Mouse (Mus musculus) heart, embryonic 10.5 days (tissue): ENCODE measurements at regions not wholly inside any gene's neighbourhood (a gene's known extent, or its start where the extent isn't known, plus 50 kb on each side); places are given as distances from the start of the nearest gene placed in this dataset.
A peak's percentile ranks its signal among the peaks of the same experiment; 100 is the strongest.

Source experiments
- DNase-seq: peaks from one replicate; pipeline ENCODE4 v3.0.0-alpha.2; 2017; ENCODE audit warnings: low spot score
- H3K27ac ChIP-seq: fragments of 300-500 bp; sonication (generic); 2 replicates; pipeline ENCODE4 v1.5.1; 2016; ENCODE audit warnings: mild to moderate bottlenecking
- H3K27me3 ChIP-seq: fragments of 300-500 bp; sonication (generic); 2 replicates; pipeline ENCODE4 v1.6.1; 2016; ENCODE audit warnings: mild to moderate bottlenecking; ENCODE audit not compliant: poor library complexity, insufficient read depth, severe bottlenecking
- H3K36me3 ChIP-seq: fragments of 300-500 bp; sonication (generic); 2 replicates; pipeline ENCODE4 v1.6.1; 2016; ENCODE audit warnings: mild to moderate bottlenecking, moderate library complexity
- H3K4me1 ChIP-seq: fragments of 300-500 bp; sonication (generic); 2 replicates; pipeline ENCODE4 v1.6.1; 2016; ENCODE audit warnings: mild to moderate bottlenecking
- H3K4me3 ChIP-seq: fragments of 300-500 bp; sonication (generic); 2 replicates; pipeline ENCODE4 v1.5.1; 2016; ENCODE audit warnings: mild to moderate bottlenecking, moderate library complexity
- H3K9me3 ChIP-seq: fragments of 300-500 bp; sonication (generic); 2 replicates; pipeline ENCODE4 v1.6.1; 2016; ENCODE audit warnings: mild to moderate bottlenecking, moderate library complexity
- WGBS: fragments of 180-500 bp; shearing (Covaris S2); methylation state at CpG from one replicate; pipeline ENCODE4 v1.1.7; 2016; 5-methylcytosine and 5-hydroxymethylcytosine counted together

- no peaks in the 10 kb centered on the region for H3K36me3 ChIP-seq
- no peak overlapping the region for H3K27ac ChIP-seq
- WGBS = 55% methylated on average over 8 of the region's 8 CpGs
- no peak overlapping the region for H3K4me3 ChIP-seq
- H3K9me3 ChIP-seq = no peaks in the 10 kb centered on the region
- no peak for DNase-seq
- peaks cover 18% of the 10 kb centered on the region for H3K4me1 ChIP-seq
- H3K27me3 ChIP-seq = peaks cover 1% of the 10 kb centered on the region; the same call in 1 of the 2 replicates
Measured at GRCm38 (mm10) chr12:13083337-13084054, 141.8 kb upstream of the Mycn start.

GRCm38 (mm10) chr12:13080791-13081190, 139.1 kb upstream of the Mycn start:
- 70% methylated on average over 5 of the region's 5 CpGs for WGBS
- no peaks in the 10 kb centered on the region for H3K36me3 ChIP-seq
- no peaks in the 10 kb centered on the region for H3K9me3 ChIP-seq
- H3K27ac ChIP-seq = no peak overlapping the region
- H3K4me3 ChIP-seq = no peak overlapping the region
- H3K27me3 ChIP-seq = no peaks in the 10 kb centered on the region
- no peak for DNase-seq
- H3K4me1 ChIP-seq = peaks cover 32% of the 10 kb centered on the region

- peaks cover 31% of the 10 kb centered on the region for H3K4me1 ChIP-seq
- no peak overlapping the region for H3K4me3 ChIP-seq
- H3K36me3 ChIP-seq = no peaks in the 10 kb centered on the region
- no peak for DNase-seq
- 85% methylated on average over 3 of the region's 3 CpGs for WGBS
- no peak overlapping the region for H3K27ac ChIP-seq
- no peaks in the 10 kb centered on the region for H3K9me3 ChIP-seq
- no peaks in the 10 kb centered on the region for H3K27me3 ChIP-seq
Measured at GRCm38 (mm10) chr12:13079832-13080231, 138.1 kb upstream of the Mycn start.

GRCm38 (mm10) chr12:13077689-13078088, 136.0 kb upstream of the Mycn start:
- DNase-seq = no peak
- Histone ChIP-seq H3K9me3 (no peaks in the 10 kb centered on the region), H3K27me3 (no peaks in the 10 kb centered on the region), H3K36me3 (no peaks in the 10 kb centered on the region), H3K27ac (0 out of 2 replicates have a peak overlapping the region, but pooled peaks have one; percentile 23), H3K4me1 (peaks cover 23% of the 10 kb centered on the region), H3K4me3 (no peak overlapping the region)
- 51% methylated on average over 4 of the region's 4 CpGs for WGBS

- Histone ChIP-seq H3K9me3 (no peaks in the 10 kb centered on the region), H3K27ac (peak overlapping the region; percentile 59; the same call in 1 of the 2 replicates), H3K4me1 (peaks cover 23% of the 10 kb centered on the region), H3K27me3 (no peaks in the 10 kb centered on the region), H3K36me3 (no peaks in the 10 kb centered on the region), H3K4me3 (no peak overlapping the region)
- DNase-seq = no peak
- 49% methylated on average over 3 of the region's 3 CpGs for WGBS
Measured at GRCm38 (mm10) chr12:13076699-13077287, 135.1 kb upstream of the Mycn start.

- H3K27me3 ChIP-seq = no peaks in the 10 kb centered on the region
- H3K27ac ChIP-seq = no peak overlapping the region
- no peaks in the 10 kb centered on the region for H3K9me3 ChIP-seq
- peaks cover 17% of the 10 kb centered on the region for H3K4me1 ChIP-seq
- 76% methylated on average over 4 of the region's 4 CpGs for WGBS
- H3K4me3 ChIP-seq = no peak overlapping the region
- no peak for DNase-seq
- no peaks in the 10 kb centered on the region for H3K36me3 ChIP-seq
Measured at GRCm38 (mm10) chr12:13073126-13073886, 131.6 kb upstream of the Mycn start.

GRCm38 (mm10) chr12:13067295-13067694, 125.6 kb upstream of the Mycn start:
- H3K4me1 ChIP-seq = peaks cover 5% of the 10 kb centered on the region; the same call in 1 of the 2 replicates
- no peak overlapping the region for H3K4me3 ChIP-seq
- H3K9me3 ChIP-seq = no peaks in the 10 kb centered on the region
- no peaks in the 10 kb centered on the region for H3K27me3 ChIP-seq
- no peak overlapping the region for H3K27ac ChIP-seq
- H3K36me3 ChIP-seq = no peaks in the 10 kb centered on the region
- WGBS = 66% methylated on average over 5 of the region's 5 CpGs
- no peak for DNase-seq

- Histone ChIP-seq H3K27ac (0 out of 2 replicates have a peak overlapping the region, but pooled peaks have one; percentile 37), H3K36me3 (no peaks in the 10 kb centered on the region), H3K4me1 (peaks cover 5% of the 10 kb centered on the region; the same call in 1 of the 2 replicates), H3K4me3 (no peak overlapping the region), H3K27me3 (no peaks in the 10 kb centered on the region), H3K9me3 (peaks cover under 1% of the 10 kb centered on the region; the same call in 1 of the 2 replicates)
- DNase-seq = no peak
- WGBS = 64% methylated on average over 6 of the region's 6 CpGs
Measured at GRCm38 (mm10) chr12:13066604-13067181, 125.0 kb upstream of the Mycn start.

- H3K9me3 ChIP-seq = peaks cover 2% of the 10 kb centered on the region; the same call in 1 of the 2 replicates
- WGBS = 60% methylated on average over 3 of the region's 3 CpGs
- H3K27me3 ChIP-seq = no peaks in the 10 kb centered on the region
- H3K4me3 ChIP-seq = no peak overlapping the region
- no peak overlapping the region for H3K27ac ChIP-seq
- no peak for DNase-seq
- no peaks in the 10 kb centered on the region for H3K36me3 ChIP-seq
- peaks cover 8% of the 10 kb centered on the region for H3K4me1 ChIP-seq
Measured at GRCm38 (mm10) chr12:13059473-13059872, 117.8 kb upstream of the Mycn start.

- no peak for DNase-seq
- H3K4me3 ChIP-seq = no peak overlapping the region
- H3K9me3 ChIP-seq = no peaks in the 10 kb centered on the region
- H3K27ac ChIP-seq = no peak overlapping the region
- peaks cover 20% of the 10 kb centered on the region for H3K4me1 ChIP-seq
- H3K27me3 ChIP-seq = no peaks in the 10 kb centered on the region
- WGBS = 54% methylated on average over 7 of the region's 7 CpGs
- H3K36me3 ChIP-seq = no peaks in the 10 kb centered on the region
Measured at GRCm38 (mm10) chr12:13056246-13056645, 114.5 kb upstream of the Mycn start.

- H3K4me1 ChIP-seq = peaks cover 25% of the 10 kb centered on the region
- no peak overlapping the region for H3K27ac ChIP-seq
- H3K4me3 ChIP-seq = no peak overlapping the region
- DNase-seq = no peak
- 36% methylated on average over 3 of the region's 3 CpGs for WGBS
- H3K9me3 ChIP-seq = no peaks in the 10 kb centered on the region
- no peaks in the 10 kb centered on the region for H3K27me3 ChIP-seq
- H3K36me3 ChIP-seq = no peaks in the 10 kb centered on the region
Measured at GRCm38 (mm10) chr12:13054611-13055010, 112.9 kb upstream of the Mycn start.

- DNase-seq = no peak
- Histone ChIP-seq H3K27ac (no peak overlapping the region), H3K27me3 (no peaks in the 10 kb centered on the region), H3K9me3 (no peaks in the 10 kb centered on the region), H3K4me1 (peaks cover 33% of the 10 kb centered on the region), H3K4me3 (no peak overlapping the region), H3K36me3 (no peaks in the 10 kb centered on the region)
- WGBS = 58% methylated on average over 5 of the region's 5 CpGs
Measured at GRCm38 (mm10) chr12:13053746-13054145, 112.0 kb upstream of the Mycn start.
